Mouse (Mus musculus) testis, adult 2 months (tissue): ENCODE measurements around the gene Cd2. TPM values are rescaled to one million over a fixed set of nuclear protein-coding genes. Genes with fewer than 3 reads are reported as not detected.

Experiments
- H3K27ac ChIP-seq: fragments of 200-500 bp; 2 replicates; pipeline ENCODE4 v1.5.1; 2012; ENCODE audit warnings: low read depth, low read length; ENCODE audit not compliant: control insufficient read depth, insufficient read depth
- H3K27me3 ChIP-seq: fragments of 200-500 bp; 2 replicates; pipeline ENCODE4 v1.6.1; 2012; ENCODE audit warnings: mild to moderate bottlenecking, low read length, moderate library complexity; ENCODE audit not compliant: control insufficient read depth, insufficient read depth
- H3K36me3 ChIP-seq: fragments of 200-500 bp; 2 replicates; pipeline ENCODE4 v1.6.1; 2012; ENCODE audit warnings: mild to moderate bottlenecking, low read length; ENCODE audit not compliant: control insufficient read depth, insufficient read depth
- H3K4me1 ChIP-seq: fragments of 200-500 bp; 2 replicates; pipeline ENCODE4 v1.6.1; 2012; ENCODE audit warnings: low read length; ENCODE audit not compliant: control insufficient read depth, insufficient read depth
- H3K4me3 ChIP-seq: fragments of 200-500 bp; 2 replicates; pipeline ENCODE4 v1.5.1; 2012; ENCODE audit warnings: low read depth, mild to moderate bottlenecking, low read length, moderate library complexity, mixed read lengths; ENCODE audit not compliant: control insufficient read depth
- CTCF ChIP-seq: fragments of 200-500 bp; IDR thresholded peaks from 2 replicates; pipeline ENCODE4 v1.5.1; 2012; ENCODE audit warnings: low read depth, mild to moderate bottlenecking, inconsistent platforms, low read length, moderate library complexity; ENCODE audit not compliant: control insufficient read depth, insufficient read depth, insufficient replicate concordance
- POLR2A ChIP-seq: fragments of 200-500 bp; IDR thresholded peaks from 2 replicates; pipeline ENCODE4 v1.6.1; 2012; ENCODE audit warnings: low read depth, mild to moderate bottlenecking, inconsistent platforms, low read length, moderate library complexity; ENCODE audit not compliant: control insufficient read depth
- polyA plus RNA-seq: library from polyadenylated mRNA; depleted of rRNA; stranded (reverse); fragments of >200 nt; gene quantifications from 2 replicates; pipeline ENCODE4 v1.2.3, GENCODE M21; 2012

Cd2 gene
- polyA plus RNA-seq, 1 experiment, result 0.96 TPM

GRCm38 (mm10) chr3:101290587-101291520, 3.1 kb upstream of the Cd2 start:
- TF ChIP-seq CTCF (no peak), POLR2A (no peak)
- no peaks in the 10 kb centered on the region for H3K4me1 ChIP-seq
- H3K27ac ChIP-seq, result no peak overlapping the region
- H3K36me3 ChIP-seq, result no peaks in the 10 kb centered on the region
- no peak overlapping the region for H3K4me3 ChIP-seq
- no peaks in the 10 kb centered on the region for H3K27me3 ChIP-seq

GRCm38 (mm10) chr3:101290036-101290435, 2.3 kb upstream of the Cd2 start:
- H3K27ac ChIP-seq, result no peak overlapping the region
- H3K4me3 ChIP-seq, result no peak overlapping the region
- no peaks in the 10 kb centered on the region for H3K27me3 ChIP-seq
- TF ChIP-seq CTCF (no peak), POLR2A (no peak)
- H3K4me1 ChIP-seq, result no peaks in the 10 kb centered on the region
- no peaks in the 10 kb centered on the region for H3K36me3 ChIP-seq

DNA sequence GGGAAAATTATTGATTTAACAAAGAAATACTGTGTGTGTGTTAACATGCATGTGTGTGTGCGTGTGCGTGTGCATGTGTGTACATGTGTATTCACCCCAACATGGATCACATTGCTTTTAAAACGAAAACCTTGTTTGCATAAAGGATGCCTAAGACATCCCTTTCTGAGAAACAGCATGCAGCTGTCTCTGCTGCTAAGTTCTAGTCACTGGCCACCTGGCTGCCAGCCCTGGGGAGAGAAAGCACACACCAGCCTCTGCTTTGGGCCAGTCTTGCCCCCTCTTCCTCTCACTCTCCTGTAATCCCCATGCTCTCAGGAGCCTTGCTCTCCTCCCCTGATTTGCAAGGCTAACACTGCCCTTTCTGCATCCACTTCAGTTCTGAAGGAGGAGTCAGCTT, 1.7 kb upstream of the Cd2 start:
- Histone ChIP-seq H3K36me3 (no peaks in the 10 kb centered on the region), H3K4me1 (no peaks in the 10 kb centered on the region), H3K4me3 (no peak overlapping the region), H3K27me3 (no peaks in the 10 kb centered on the region), H3K27ac (no peak overlapping the region)
- TF ChIP-seq POLR2A (no peak), CTCF (no peak)

DNA sequence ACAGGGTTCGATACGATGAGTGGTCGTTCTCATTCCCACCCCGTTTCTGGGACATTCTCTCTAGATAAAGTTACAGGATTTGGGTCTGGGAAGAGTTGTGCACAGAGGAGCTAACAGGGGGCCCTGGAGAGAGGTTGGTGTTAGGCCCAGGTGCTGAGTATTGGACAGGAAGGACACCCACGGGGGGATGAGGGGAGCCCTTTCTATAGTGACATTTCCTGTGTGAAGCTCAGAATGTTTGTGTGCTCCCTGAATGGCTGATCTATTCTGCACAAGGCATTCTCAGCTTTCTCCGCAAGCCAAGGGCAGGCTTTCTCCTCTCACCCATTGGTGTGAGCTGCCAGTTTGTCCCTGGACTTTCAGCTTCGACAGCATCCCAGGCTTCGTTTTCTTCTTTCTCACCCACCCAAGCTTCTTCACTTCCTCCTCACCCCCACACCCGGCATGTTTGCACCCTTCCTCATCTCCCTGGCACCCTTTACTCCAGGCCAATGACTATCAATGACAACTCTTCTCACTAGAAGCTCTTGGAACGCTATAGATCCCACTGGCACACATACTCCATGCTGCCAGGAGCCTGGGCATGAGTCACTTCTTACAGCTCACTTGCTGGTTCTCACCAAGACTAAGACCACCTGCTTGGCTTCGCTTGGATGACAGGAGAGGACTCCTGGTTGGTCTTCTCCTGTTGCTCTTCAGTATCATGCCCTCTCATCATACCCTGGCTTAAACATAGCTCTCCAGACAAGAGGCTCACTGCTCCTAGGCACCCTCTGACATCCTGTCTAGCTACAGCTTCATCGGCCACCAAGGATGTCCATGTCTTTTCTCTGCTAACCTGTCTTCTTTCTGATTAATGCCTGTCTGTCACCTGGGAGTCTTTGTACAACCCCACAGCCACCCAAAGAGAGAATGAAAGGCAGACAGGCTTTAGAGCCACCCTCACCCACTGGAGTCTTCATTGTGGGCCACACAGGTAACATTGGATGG, 1.1 kb downstream of the Cd2 start:
- no peak for TF ChIP-seq CTCF
- TF ChIP-seq POLR2A, result no peak
- Histone ChIP-seq H3K27ac (no peak overlapping the region), H3K36me3 (no peaks in the 10 kb centered on the region), H3K4me1 (no peaks in the 10 kb centered on the region), H3K4me3 (no peak overlapping the region), H3K27me3 (no peaks in the 10 kb centered on the region)

GRCm38 (mm10) chr3:101285851-101286250, 1.9 kb downstream of the Cd2 start:
- Histone ChIP-seq H3K27ac (no peak overlapping the region), H3K4me1 (no peaks in the 10 kb centered on the region), H3K4me3 (no peak overlapping the region), H3K27me3 (no peaks in the 10 kb centered on the region), H3K36me3 (no peaks in the 10 kb centered on the region)
- no peak for TF ChIP-seq POLR2A
- no peak for TF ChIP-seq CTCF

DNA sequence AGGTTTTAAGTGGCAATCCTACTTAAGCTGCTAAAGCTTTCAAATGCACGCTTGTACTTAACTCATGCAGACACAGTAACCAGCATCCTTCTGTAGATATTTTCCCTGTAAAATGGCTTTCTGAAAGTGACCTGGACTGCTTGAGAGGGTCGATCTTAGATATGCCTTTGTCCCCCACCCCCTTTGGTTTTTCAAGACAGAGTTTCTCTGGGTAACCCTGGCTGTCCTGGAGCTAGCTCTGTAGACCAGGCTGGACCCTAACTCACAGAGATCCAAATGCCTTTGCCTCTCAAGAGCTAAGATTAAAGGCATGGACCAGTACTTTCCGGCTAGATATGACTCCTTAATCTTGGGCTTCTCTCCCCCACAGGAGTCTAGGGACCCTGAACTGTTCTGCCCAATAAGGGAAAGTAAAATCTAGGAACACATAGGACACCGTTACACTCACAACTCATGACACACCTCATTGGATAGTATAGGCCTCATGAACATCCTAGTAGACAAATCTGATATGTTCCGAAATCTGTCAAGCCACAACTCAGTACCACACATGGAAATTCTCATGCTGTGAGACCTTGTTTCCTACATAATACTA, 2.6 kb downstream of the Cd2 start:
- Histone ChIP-seq H3K27ac (no peak overlapping the region), H3K36me3 (no peaks in the 10 kb centered on the region), H3K4me3 (no peak overlapping the region), H3K27me3 (no peaks in the 10 kb centered on the region), H3K4me1 (no peaks in the 10 kb centered on the region)
- no peak for TF ChIP-seq CTCF
- TF ChIP-seq POLR2A, result no peak
